Mouse (Mus musculus) MEL-GATA-1-ER (cell line): ENCODE data around the gene Pagr1b.
A peak's percentile ranks its signal among the peaks of the same experiment; 100 is the strongest.

Experiments
- DNase-seq: peaks from one replicate; pipeline ENCODE4 v3.0.0-alpha.2; 2012; ENCODE audit warnings: low read depth; ENCODE audit errors: extremely low read depth

Gene Pagr1b

DNA sequence TGATC lies at the start of gene Pagr1b:
Gene Pagr1b (minus strand): TSS at position 4 of the 5 bp plus-strand sequence.
- DNase-seq: no peak

DNA sequence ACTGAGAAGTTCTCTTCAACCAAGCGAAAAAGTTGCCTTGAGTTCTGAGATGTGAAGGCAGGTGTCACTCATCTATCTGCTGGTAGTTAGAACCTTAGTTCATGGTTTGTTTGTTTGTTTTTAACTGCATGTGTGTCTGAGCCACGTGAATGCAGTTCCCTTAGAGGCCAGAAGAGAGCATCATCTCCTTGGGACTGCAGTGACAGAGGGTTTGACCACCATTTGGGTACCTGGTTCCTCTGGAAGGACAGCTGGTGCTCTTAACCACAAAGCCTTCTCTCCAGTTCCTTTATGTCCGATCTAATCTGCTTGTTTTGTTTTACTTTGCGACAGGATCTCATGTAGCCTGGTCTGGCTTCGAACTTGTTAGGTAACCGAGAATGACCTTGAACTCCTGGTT lies 49.3 kb upstream of the Pagr1b start:
- DNase-seq: no peak

DNA sequence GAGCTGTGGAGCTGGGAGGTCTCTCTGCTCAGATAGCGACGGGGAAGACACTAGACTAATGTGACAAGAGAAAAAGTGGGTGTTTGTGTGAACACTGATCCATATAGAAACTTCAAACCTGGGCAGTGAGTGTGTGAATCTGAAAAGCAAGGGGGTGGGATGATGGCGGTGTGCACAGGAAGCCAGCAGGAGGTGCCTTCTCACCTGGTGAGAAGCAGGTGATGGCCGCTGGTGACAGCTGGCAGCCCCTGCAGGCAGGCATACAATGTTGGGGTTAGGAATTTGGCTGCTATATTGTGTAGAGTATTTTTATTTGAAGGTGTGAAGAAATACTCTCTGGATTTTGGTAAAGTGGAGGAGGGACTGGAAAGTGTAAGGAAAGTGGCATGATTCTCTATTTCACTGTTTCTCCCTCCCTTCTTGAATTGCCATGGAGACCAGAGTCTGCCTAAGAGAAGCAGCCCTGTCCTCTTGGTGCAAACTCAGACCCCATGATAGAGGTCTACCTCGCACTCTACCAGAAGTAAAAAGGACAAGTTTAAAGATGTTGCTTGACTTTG lies 38.8 kb upstream of the Pagr1b start:
- no peak for DNase-seq

DNA sequence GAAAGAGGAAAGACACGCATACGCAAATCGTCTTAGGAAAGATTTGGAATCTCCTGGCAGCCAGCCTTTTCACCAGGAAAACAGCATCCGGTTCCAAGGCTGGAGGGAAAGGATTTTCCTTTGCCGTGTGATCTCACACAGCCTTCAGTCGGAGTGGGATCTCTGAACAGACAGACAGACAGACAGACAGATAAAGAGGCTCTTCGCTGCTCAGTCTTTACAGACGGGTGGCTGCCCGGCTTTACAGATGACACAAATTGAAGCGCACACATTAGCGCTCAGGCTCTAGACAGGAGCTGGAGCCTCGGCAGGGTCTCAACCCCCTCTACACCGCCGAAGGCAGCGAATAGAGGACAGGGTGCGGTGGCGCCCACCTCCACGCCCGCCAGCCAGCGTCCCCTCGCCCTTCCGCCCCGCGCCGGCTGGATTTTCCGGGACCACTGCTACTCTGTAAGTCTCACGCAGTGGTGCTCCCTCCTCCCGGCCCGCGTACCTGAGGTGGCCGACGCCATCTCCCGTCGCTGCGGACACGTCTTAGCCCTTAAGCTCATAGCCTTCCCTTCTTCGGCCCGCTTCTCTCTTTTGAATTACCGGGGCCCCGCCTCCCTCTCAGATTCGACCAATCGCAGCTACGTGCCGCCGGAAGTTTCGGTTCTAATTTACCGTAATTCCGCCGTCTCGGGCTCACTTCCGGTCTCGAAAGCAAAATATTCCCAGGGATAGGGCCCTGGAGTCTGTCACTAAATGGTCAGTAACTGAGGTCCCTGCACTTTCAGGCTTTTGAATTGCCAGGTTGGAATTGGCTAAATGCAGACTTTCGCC lies 25.8 kb upstream of the Pagr1b start, which contains the start of gene Kif22:
Gene Kif22 (minus strand): TSS at position 621 of the 822 bp plus-strand sequence.
- DNase-seq: peak; percentile 76

DNA sequence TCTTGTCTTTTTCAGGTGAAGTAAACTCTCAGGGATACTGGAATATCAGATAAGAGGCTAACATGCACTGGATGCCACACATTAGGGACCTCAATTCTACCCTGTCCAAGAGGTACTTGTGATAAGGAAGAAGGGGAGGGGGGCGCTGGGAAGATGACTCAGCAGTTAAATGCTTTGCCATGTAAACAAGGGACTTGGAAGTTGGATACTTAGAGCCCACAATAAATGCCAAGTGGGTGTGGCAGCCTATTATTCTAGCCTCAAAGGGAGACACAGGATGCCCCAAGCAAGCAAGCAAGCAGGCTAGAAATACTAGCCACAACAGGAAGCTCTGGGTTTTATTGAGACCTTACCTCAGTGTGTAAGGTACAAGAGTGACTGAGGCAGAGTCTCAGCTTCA lies 15.0 kb upstream of the Pagr1b start:
- no peak for DNase-seq

DNA sequence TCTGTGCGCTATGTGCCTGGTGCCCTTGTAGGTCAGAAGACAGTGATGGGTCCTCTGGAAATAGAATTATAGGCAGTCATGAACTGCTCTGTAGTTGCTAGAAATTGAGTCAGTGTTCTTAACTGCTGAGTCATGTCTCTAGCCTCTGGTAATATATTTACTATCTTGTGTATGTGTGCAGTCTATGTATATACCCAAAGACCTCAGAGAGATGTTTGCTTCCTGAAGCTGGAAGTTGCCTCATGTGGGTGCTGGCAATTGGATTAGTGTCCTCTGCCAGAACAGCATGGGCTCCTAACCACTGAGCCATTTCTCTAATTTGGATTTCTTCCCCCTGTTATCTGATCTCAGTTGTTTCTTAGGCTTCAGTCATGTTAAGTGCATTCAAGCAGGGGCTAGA lies 13.9 kb upstream of the Pagr1b start:
- no peak for DNase-seq

DNA sequence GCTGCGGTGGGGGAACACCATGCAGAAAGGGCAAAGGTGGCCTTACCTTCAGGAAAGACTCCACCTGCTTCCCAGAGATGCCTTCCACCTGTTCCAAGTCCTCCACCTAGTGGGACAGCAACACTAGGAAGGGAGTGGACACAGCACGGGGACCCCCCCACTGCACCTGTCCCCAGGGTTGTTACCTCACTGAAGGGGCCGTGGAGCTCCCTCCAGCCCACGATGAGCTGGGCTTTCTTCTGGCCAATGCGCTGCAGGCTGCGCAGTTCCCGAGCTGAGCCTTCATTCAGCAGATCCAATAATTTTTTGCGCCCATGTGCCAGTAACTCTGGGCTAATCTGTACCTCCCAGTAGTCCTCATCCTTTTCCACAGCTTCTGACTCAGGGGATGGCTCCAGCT lies 11.6 kb upstream of the Pagr1b start:
- DNase-seq: no peak

DNA sequence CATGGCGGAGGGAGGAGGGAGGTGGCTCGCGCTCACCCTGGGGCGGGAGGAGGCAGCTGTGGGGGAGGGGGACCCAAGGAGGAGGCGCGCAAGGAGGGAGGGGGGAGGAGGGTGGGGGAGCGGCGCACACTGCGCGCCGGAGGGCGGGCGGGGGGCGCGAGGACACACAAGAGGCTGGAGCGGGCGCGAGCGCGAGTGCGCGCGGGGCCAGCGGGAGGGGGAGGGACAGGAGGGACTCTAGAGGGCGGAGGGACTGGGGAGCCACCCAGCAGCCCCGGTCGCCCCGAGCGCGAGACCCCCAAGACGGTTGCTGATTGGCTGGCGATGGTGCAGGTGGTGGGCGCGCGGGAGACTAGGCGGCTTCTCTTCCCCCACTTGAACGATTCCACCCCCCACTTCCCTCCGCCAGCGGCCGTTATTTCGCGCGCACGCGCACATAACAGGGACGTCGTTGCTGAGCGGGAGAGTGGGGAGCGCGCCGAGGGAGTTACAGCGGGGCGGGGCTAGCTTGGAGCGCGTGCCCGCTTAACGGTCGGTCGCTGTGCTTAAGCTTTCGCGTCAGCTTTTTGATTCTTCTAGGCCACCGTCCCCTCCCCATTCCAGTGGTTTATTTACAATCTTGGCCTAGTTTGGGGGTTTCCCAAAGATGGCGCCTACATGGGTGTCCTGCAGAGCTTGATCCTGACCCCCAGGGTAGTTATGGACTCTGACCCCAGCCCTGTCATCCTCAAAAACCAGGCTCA lies 10.9 kb upstream of the Pagr1b start, which contains the start of gene Maz:
Gene Maz (minus strand): TSS at position 54 of the 743 bp plus-strand sequence.
- peak; percentile 96 for DNase-seq

DNA sequence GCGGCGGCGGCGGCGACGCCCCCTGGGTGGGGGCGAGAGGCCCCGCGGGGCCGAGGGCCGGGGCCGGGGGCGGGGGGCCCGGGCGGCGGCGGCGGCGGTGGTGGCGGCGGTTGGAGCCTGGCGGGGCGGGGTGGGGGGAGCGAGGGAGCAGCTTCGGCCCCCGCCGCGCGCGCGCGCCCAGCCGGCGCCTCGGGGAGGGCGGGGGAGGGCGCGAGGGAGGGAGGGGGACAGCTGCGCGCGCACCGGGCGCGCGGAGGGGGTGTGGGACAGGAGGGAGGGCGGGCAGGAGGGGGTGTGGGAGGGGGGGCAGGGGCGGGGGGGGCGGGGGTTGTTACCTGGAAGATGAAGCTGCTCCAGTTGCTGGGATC lies 10.3 kb upstream of the Pagr1b start:
- DNase-seq: no peak

DNA sequence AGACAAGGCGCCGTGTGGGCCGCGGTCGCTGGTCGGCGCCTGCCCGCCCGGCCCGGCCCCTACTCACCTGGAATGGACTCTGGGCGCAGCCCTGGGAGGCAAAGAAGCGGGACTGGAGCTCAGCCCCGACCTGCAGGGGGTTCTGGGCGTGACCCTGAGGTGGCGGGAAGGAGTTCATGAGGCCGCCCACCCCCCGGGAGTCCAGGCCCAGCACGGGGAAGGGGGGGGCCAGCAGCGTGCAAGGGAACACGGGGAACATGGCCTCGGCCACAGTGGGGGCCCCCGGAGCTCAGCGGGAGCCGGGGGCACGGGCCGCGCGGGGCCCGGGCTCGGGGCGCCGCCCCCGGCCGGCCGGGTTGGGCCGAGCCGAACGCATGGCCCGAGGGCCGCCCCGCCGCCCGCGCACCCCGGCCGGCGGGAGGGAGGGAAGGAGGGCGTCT lies 9.9 kb upstream of the Pagr1b start:
- DNase-seq: no peak

DNA sequence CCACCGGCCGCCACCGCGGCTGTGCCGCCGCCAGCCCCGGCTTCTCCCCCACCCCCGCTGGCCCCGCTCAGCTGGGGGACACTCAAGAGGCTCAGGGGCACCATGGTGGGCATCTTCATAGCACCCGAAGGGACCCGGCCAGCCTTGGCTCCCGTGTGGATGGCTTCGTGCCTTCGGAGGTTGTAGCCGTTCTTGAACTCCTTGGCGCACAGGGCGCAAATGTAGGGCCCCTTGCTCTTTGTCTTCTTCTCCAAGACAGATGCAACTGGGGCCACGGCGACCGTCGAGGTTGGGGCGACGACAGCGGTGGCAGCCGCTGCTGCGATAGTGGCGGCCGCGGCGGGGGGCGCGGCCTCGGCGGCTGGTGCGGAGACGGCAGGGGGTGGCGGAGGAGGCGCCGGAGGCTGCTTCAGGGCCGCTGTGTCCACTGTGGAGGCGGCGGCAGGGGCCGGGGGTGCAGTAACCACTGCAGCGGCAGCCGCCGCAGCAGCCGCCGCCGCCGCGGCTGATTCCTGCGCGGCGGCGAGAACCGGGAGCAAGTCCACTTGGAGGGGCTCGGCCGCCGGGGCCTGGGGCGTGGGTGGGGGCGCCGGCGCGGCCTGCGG lies 9.4 kb upstream of the Pagr1b start:
- DNase-seq: no peak

DNA sequence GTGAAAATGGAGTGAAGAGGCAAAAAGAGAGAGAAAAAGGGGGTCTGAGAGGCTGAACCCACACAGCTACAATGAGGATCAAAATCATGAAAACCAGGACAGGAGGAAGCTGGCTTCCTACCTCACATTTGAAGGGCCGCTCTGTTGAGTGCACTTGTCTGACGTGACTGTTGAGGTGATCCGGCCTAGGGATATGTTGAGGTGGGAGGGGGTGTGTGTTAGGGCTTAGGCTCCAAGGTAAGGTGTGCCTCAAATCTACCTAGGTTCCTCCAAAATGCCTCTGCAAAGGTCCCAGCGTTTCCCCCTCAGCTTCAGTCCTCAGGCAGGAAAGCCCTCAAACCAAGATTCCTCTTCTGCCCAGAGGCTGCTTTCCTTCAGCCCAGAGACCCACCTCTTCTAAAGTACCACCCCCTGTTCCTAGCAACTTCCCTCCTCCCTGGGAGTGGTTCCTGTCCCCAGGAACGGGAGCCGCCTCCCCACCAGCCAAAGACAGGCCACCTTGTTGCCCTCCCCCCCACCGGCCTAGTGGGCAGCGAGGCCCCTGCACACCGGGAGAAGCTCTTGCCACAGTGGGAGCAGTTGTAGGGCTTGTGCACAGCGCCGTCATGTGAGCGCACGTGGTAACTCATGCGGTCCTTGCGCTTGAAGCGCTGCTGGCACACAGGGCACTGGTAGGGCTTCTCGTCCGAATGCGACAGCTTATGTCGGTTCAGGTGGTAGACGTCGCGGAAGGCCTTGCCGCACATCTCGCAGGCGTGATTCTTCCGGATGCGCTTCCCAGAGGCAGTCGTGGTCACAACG lies 8.7 kb upstream of the Pagr1b start:
- peak; percentile 70 for DNase-seq

DNA sequence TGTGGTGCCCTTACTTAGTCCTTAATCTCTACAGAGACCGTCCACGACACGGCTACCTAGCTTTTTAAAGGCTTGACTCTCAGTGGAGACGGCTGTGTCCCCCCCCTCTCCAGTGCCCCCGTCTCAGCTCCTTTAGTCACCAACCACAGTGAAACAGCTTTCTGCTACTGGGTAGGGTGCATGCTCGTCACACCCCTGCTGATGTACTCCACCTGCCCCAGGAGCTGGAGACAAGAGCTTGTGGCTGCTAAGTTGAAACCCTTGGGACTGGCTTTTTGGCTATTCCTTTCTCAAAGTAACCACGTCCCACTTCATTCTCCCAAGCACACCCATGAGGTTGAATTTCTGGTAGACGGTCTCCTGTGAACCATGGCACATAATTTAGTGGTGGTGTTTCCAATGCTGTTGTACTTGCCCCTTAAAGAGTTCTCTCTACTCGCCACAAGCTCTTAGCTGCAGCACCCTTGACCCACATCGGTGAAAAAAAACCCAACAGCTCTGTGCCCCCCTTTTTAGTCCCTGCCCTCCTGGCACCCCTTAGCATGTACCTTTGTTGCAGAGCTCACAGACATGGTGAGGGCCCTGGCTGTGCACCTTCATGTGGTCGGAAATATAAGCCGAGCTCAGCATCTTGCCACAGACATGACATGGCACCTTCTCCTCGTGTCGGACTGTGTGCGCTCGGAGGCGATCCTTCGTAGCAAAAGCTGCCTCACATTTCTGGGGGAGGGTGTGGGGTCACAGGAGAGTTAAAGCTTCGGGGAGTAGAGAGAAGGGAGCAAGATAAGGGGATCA lies 7.8 kb upstream of the Pagr1b start:
- DNase-seq: no peak

DNA sequence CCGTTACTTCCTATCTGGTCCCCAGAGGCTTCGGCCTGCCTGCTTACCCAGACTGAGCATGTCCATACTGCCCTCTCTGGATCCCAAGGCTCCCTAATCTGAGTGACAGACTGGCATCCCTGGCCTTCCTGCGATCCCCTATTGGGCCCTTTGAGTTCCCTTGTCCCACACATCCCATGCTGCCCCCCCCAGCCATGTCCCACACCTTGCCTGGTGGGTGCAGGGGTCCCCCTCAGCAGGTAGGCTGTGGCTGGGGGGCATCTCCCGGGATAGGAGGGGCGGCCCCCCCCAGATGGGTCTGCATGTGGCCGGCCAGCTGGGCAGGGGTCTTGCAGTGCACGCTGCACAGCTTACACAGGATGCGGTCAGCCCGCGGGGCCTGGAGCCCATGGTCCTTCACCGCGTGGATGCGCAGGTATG lies 7.0 kb upstream of the Pagr1b start:
- DNase-seq: no peak

DNA sequence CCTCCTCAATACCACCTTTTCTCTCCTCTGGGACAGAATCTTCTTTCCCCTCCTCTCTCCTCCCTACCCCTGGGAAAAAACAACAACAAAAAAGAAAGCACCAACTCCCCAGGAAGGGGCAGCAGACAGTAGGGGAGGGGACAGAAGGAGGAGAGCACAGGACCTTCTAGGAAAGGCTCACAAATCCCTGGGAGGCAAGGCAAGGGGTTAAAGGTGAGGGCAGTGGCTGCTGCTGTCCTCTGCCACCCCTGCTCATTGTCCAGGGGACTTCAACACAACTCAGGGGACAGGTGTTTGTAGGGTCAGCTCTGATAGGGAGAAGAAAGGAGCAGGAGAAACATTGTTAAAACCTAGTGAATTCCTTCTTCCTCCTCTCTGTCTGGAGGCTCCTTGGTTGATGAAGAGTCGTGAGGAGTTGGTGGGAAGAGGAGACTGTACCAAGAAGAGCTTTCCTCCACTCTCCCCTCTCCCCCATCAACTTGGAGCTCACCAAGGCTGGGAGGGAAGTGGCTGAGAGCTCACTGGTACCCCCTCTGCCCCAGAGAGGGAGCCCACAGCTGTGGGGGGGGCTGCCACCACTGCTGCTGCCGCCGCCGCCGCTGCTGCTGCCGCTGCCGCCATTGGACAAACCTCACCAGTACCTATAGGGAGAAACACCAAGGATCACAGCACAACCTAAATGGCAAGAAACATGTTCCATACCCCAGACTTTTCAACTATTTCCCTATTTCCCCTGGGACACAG lies 6.4 kb upstream of the Pagr1b start:
- DNase-seq: no peak

DNA sequence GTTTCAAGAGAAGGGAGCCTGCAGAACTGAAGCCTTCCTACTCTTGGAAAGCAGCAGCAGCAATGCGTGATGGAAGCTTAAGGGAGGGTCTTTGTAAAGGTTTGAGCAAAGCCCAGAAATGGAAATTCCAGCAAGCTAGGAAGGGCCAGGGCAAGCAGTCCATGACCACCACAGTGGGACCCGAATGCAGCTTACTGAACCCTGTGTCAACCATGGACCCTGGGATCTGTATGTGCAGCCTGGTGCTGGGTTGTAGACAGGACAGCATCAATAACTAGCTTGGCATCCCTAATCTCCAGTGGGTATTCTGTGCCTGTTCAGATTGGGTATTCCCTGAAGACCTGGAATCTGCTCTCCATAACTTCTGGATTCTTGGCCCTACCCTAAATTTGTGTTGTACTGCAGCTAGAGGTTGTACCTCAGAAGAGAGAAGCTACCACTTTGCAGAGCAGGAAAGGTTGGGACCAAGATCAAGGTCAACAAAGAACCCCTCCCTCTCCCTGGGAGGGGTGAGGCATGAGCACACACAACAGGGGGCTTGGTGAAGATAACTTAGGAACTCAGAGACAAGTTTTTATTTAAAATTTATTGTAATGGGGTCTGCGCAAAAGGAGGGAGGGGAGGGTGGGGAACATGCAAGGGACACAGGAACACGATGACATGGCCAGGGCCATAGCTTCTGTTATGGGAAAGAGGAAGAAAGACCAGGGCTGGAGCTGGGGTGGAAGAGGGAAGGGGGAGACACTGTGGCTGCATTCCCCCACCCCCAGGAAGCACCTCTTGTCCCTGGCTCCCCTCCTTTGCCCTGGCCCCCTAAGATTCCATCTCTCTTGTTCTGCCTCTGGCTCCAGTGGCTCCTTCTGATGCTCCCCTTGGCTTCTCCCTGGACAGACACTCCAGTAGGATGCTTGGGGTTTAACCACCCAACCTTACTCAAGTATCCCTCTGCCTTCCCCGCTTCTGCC lies 5.6 kb upstream of the Pagr1b start:
- no peak for DNase-seq

DNA sequence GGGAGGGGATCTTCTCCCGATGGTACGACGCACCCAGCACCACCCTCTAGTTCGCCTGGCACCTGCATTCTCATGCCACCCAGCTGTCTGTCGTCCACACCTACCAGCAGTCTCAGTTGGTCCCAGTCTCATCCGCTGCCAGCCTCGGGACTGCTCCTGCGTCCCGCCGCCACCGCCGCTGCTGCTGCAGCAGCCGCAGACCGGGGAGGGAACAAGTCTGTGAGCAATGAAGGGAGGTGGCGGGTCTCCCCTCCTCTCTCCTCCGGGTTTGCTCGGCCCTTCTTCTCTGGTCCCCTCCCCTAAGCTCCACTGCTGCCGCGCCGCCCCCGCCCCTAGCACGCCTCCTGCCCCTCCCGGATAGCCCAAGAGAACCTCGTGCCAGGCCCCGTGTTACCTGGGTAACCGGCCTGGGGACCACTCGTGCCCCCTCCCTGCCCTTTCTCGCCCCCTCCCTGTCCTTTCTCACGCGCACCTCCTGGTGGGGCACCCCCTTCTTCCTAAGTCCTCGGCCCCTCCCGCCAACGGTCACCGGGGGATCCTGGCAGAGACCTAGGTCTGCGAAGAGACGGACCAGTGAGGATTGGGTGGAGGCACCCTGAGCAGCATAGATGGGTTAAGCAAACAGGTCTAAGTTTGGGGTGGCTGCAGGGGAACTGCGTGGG lies 4.7 kb upstream of the Pagr1b start, which contains the start of the genes Gm42742 and Prrt2:
Gene Gm42742 (minus strand): TSS at position 197 of the 662 bp plus-strand sequence.
Gene Prrt2 (minus strand): TSS at position 311 of the 662 bp plus-strand sequence.
- no peak for DNase-seq

DNA sequence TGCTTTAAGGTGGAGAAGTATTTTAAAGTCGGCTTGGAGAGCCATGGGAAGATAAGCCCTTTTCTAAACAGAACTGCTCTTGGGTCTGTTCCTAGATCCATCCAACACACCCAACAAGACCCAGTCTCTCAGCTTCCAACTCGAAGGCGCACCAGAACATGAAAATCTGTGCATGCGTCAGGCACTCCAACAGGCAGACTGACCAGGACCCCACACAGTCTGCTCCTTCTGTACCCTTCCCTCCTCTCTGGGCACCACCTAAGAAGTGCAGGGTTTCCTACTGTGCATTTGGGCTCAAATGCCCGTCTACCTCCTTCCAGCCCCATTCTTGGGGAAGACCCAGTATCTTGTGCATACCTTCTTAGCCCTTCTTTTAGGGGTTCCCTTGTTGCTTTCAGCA lies 4.2 kb upstream of the Pagr1b start:
- DNase-seq: no peak
